Mouse (Mus musculus): Measurements from ENCODE around the gene Btn2a2.

DNA sequence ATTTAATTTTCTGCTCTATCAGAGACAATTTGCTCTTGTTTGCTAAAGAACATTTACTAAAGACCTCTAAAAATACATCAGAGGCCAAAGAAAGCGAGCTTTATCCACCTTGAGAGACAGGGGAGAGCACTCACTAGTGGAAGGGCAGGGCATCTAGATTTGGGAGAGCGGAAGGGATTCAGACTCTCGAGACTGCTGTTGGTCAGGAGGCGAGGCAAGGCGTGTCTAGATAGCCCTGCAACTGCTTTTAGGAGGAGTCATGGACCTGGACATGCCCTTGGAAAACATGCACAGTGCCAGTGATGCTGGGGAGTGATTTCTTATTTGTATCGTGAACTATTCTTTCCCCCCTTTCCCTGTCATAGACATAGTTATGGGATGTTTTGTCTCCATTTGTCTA, 6.9 kb upstream of the Btn2a2 start:
- TF ChIP-seq CTCF (IDR thresholded peaks at IDR 0.05; ENCODE audit: borderline replicate concordance, insufficient read depth, low read depth, low read length) (no peak), POLR2A (IDR thresholded peaks at IDR 0.05; ENCODE audit: borderline replicate concordance, insufficient read depth, low read length) (no peak)

Data from cerebellum, adult 2 months (tissue).